Mouse (Mus musculus): Measurements from ENCODE around the gene Rnd2. TPM values are rescaled to one million over a fixed set of nuclear protein-coding genes. Genes with fewer than 3 reads are reported as not detected.
"Not testable (repeated sequence)": the region's sequence is repeated elsewhere in the genome, so short reads cannot be mapped to it uniquely, and the experiment has no call there.

Rnd2 gene
- polyA plus RNA-seq, 1 experiment from 2014 or later: 197 TPM

DNA sequence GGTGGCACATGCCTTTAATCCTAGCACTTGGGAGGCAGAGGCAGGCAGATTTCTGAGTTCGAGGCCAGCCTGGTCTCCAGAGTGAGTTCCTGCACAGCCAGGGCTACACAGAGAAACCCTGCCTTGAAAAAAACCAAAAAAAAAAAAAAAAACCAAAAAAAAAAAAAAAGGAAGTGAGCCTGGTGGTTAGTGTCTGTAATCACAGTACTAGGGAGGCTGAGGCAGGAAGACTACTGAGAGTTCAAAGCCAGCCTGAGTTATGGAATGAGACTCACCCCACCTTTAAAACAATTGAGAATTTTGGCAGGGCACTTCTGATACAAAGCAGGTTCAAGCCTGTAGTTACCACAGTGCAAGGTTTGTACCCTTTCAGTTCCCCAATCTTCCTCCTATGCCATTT is 8.9 kb downstream of the Rnd2 start:
- H3K27me3 ChIP-seq; H3K9ac ChIP-seq; H3K4me3 ChIP-seq; H3K4me2 ChIP-seq; ATAC-seq; H3K9me3 ChIP-seq (replicated peaks); H3K27ac ChIP-seq: not testable (repeated sequence)
- WGBS: 88% methylated on average over 1 of the region's 1 CpGs
- peaks cover 64% of the 10 kb centered on the region for H3K4me1 ChIP-seq
- H3K36me3 ChIP-seq (ENCODE audit: poor library complexity, severe bottlenecking): peaks cover 11% of the 10 kb centered on the region

- 65% methylated on average over 5 of the region's 5 CpGs for WGBS
- ATAC-seq: no peak
- H3K36me3 ChIP-seq (ENCODE audit: poor library complexity, severe bottlenecking): peaks cover 11% of the 10 kb centered on the region
- peaks cover 66% of the 10 kb centered on the region for H3K4me1 ChIP-seq
- no peaks in the 10 kb centered on the region for H3K9me3 ChIP-seq (replicated peaks)
- no peak overlapping the region for H3K4me3 ChIP-seq
- peak overlapping the region; percentile 10; the same call in 1 of the 2 replicates for H3K27ac ChIP-seq
- no peak overlapping the region for H3K4me2 ChIP-seq
- no peak overlapping the region for H3K9ac ChIP-seq
- H3K27me3 ChIP-seq: no peaks in the 10 kb centered on the region
These were observed 9.5 kb downstream of the Rnd2 start for GRCm38 (mm10) chr11:101474298-101474697.

DNA sequence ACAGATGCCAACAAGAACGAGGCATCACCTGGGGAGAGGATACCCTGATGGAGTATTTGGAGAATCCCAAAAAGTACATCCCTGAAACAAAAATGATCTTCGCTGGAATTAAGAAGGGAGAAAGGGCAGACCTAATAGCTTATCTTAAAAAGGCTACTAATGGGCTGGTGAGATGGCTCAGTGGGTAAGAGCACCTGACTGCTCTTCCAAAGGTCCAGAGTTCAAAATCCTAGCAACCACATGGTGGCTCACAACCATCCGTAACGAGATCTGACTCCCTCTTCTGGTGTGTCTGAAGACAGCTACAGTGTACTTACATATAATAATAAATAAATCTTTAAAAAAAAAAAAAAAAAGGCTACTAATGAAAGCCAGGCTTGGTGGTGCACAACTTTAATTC is 11.6 kb downstream of the Rnd2 start:
- not testable (repeated sequence) for H3K36me3 ChIP-seq (ENCODE audit: poor library complexity, severe bottlenecking); ATAC-seq; H3K4me2 ChIP-seq; H3K9me3 ChIP-seq (replicated peaks); H3K9ac ChIP-seq; H3K27me3 ChIP-seq; H3K27ac ChIP-seq; H3K4me3 ChIP-seq
- 79% methylated on average over 4 of the region's 4 CpGs for WGBS
- H3K4me1 ChIP-seq: peaks cover 57% of the 10 kb centered on the region

DNA sequence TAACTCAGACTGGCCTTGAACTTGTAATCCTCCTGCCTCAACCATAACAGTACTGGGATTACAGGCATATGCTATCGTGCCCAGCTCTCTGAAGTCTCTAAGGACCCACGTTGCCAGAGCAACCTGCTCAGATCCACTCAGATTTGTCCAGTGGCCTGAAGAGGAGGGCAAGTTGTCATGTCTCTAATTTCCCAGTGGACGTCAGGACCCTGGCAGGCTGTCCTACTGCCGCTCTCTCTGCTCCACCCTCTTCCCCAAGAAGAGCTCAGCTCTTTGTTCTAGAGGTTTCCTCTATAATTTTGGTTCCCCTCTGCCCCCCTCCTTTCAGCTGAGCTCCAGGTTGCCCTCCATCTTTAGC is 12.4 kb downstream of the Rnd2 start:
- WGBS: 6% methylated on average over 4 of the region's 4 CpGs
- H3K27me3 ChIP-seq: no peaks in the 10 kb centered on the region
- no peak overlapping the region for H3K4me3 ChIP-seq
- peaks cover 49% of the 10 kb centered on the region for H3K4me1 ChIP-seq
- peak overlapping the region; percentile 17; the same call in 1 of the 2 replicates for H3K4me2 ChIP-seq
- no peaks in the 10 kb centered on the region for H3K9me3 ChIP-seq (replicated peaks)
- no peak overlapping the region for H3K9ac ChIP-seq
- H3K36me3 ChIP-seq (ENCODE audit: poor library complexity, severe bottlenecking): no peaks in the 10 kb centered on the region
- peak; percentile 61 for ATAC-seq
- peak overlapping the region; percentile 92 for H3K27ac ChIP-seq

GRCm38 (mm10) chr11:101477552-101478211 is 12.9 kb downstream of the Rnd2 start:
- WGBS: 13% methylated on average over 10 of the region's 10 CpGs
- Histone ChIP-seq H3K9ac (no peak overlapping the region), H3K27ac (peak overlapping the region; percentile 92), H3K4me2 (peak overlapping the region; percentile 17), H3K4me1 (peaks cover 44% of the 10 kb centered on the region), H3K27me3 (no peaks in the 10 kb centered on the region), H3K4me3 (no peak overlapping the region), H3K9me3 (replicated peaks) (no peaks in the 10 kb centered on the region), H3K36me3 (ENCODE audit: poor library complexity, severe bottlenecking) (no peaks in the 10 kb centered on the region)
- ATAC-seq: peak; percentile 92

- Histone ChIP-seq H3K9me3 (replicated peaks) (no peaks in the 10 kb centered on the region), H3K27me3 (no peaks in the 10 kb centered on the region), H3K9ac (peak overlapping the region; percentile 57), H3K27ac (peak overlapping the region; percentile 92), H3K4me3 (peak overlapping the region; percentile 16; the same call in 1 of the 2 replicates), H3K36me3 (ENCODE audit: poor library complexity, severe bottlenecking) (no peaks in the 10 kb centered on the region), H3K4me1 (peaks cover 43% of the 10 kb centered on the region), H3K4me2 (peak overlapping the region; percentile 52)
- WGBS: 1% methylated on average over 18 of the region's 18 CpGs
- no peak for ATAC-seq
These were observed 14.4 kb downstream of the Rnd2 start for GRCm38 (mm10) chr11:101479171-101479635.

DNA sequence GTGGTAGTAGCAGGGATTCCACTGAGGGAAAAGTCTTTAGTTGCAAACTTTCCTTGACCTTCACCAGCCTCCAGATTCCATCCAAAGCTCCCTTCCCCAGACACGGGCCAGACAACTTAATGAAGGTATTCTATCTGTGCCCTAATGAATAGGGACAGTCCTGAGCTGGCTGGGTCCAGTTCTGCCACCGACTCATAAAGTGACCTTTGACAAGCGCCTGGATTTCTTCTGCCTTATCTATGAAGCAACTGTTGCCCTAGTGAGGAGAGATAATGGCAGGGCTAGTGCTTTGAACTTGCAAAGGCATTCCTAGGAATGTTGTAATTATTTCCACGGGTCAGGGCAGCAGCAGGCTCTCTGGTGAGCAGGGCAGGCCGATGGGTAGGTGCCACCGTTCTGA is 16.1 kb downstream of the Rnd2 start:
- Histone ChIP-seq H3K4me2 (no peak overlapping the region), H3K27me3 (no peaks in the 10 kb centered on the region), H3K36me3 (ENCODE audit: poor library complexity, severe bottlenecking) (no peaks in the 10 kb centered on the region), H3K27ac (no peak overlapping the region), H3K4me3 (no peak overlapping the region), H3K9me3 (replicated peaks) (no peaks in the 10 kb centered on the region), H3K9ac (no peak overlapping the region), H3K4me1 (peaks cover 44% of the 10 kb centered on the region)
- WGBS: 69% methylated on average over 6 of the region's 6 CpGs
- ATAC-seq: no peak

DNA sequence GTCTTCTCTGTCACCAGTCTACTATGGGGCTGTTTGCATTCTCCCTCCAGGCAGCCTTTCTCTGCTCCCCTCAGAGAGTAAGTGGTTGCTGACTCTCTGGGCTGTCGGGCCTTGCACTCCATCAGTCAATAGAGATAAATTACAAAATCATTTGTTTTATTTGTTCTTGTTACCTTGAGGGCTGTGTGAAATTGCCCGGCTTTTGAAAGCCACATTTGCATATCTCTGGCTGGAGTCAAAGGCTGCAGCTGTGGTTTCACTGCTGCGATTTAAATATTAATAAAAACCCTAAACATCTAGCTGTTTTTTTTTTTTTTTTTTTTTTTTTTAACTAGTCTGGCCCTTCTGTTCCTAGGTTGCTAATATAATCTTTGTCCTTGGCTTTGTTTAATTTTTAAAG is 19.0 kb downstream of the Rnd2 start:
- WGBS: 26% methylated on average over 3 of the region's 3 CpGs
- Histone ChIP-seq H3K4me2 (no peak overlapping the region), H3K4me1 (peaks cover 27% of the 10 kb centered on the region), H3K4me3 (no peak overlapping the region), H3K27me3 (no peaks in the 10 kb centered on the region), H3K27ac (peak overlapping the region; percentile 73; the same call in 1 of the 2 replicates), H3K36me3 (ENCODE audit: poor library complexity, severe bottlenecking) (peaks cover 9% of the 10 kb centered on the region; the same call in 1 of the 2 replicates), H3K9ac (no peak overlapping the region), H3K9me3 (replicated peaks) (no peaks in the 10 kb centered on the region)
- no peak; the same call in 1 of the 2 replicates for ATAC-seq

- Histone ChIP-seq H3K27ac (peak overlapping the region; percentile 73), H3K4me3 (no peak overlapping the region), H3K9me3 (replicated peaks) (no peaks in the 10 kb centered on the region), H3K4me2 (no peak overlapping the region), H3K36me3 (ENCODE audit: poor library complexity, severe bottlenecking) (peaks cover 14% of the 10 kb centered on the region), H3K27me3 (no peaks in the 10 kb centered on the region), H3K9ac (no peak overlapping the region), H3K4me1 (peaks cover 22% of the 10 kb centered on the region)
- ATAC-seq: no peak
- 78% methylated on average over 6 of the region's 6 CpGs for WGBS
These were observed 19.4 kb downstream of the Rnd2 start for GRCm38 (mm10) chr11:101484245-101484644.

GRCm38 (mm10) chr11:101484814-101485213 is 20.0 kb downstream of the Rnd2 start:
- no peak for ATAC-seq
- peaks cover 17% of the 10 kb centered on the region for H3K4me1 ChIP-seq
- H3K27me3 ChIP-seq: no peaks in the 10 kb centered on the region
- no peak overlapping the region for H3K4me3 ChIP-seq
- WGBS: 91% methylated on average over 7 of the region's 7 CpGs
- no peak overlapping the region for H3K27ac ChIP-seq
- H3K4me2 ChIP-seq: no peak overlapping the region
- no peaks in the 10 kb centered on the region for H3K9me3 ChIP-seq (replicated peaks)
- peaks cover 19% of the 10 kb centered on the region for H3K36me3 ChIP-seq (ENCODE audit: poor library complexity, severe bottlenecking)
- H3K9ac ChIP-seq: no peak overlapping the region

DNA sequence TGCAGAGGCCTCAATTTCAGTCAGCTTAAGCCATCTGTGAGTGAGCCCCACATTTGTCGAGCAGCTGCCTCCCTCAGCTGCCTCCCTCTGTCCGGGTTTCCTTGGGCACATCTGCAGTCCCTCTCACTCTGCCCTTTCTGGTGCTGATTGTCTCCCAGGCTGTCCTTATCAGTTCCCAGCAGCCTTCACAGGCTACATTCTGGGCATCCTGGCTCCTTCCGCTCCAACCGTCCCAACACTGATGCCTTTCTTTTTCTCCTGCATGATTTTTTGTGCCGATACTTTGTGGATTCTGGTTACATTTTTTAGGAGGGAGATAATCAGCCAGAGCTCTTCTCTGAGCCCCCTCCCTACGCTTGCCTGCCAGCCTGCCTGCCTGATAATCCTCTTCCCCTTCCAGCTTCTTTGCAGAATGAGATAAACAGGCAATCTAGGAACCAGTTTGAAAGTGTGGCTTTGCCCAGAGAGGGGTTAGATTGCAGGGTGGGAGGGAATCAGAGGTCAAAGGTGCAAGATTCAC is 20.8 kb downstream of the Rnd2 start:
- no peak overlapping the region for H3K4me3 ChIP-seq
- H3K4me1 ChIP-seq: peaks cover 14% of the 10 kb centered on the region
- WGBS: 47% methylated on average over 6 of the region's 6 CpGs
- peaks cover 22% of the 10 kb centered on the region for H3K36me3 ChIP-seq (ENCODE audit: poor library complexity, severe bottlenecking)
- H3K9me3 ChIP-seq (replicated peaks): no peaks in the 10 kb centered on the region
- peak; percentile 43; the same call in 1 of the 2 replicates for ATAC-seq
- peak overlapping the region; percentile 50 for H3K9ac ChIP-seq
- peak overlapping the region; percentile 81 for H3K27ac ChIP-seq
- H3K27me3 ChIP-seq: no peaks in the 10 kb centered on the region
- H3K4me2 ChIP-seq: no peak overlapping the region

DNA sequence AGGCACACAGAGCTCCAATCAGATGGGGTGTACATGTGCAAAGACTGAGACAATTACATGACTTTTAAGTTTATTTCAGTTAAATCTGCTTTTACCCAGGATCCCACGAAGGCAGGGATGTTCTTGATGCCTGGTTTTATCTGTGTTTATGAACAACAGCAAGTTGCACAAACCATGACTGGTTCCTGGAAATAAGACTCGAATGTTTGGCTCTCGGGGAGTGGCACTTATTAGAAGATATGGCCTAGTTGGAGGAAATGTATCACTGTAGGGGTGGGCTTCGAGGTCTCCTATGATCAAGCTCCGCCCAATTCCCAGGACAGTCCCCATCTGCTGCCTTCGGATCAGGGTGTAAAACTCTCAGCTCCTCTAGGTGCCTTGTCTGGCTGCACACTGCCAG is 21.3 kb downstream of the Rnd2 start:
- Histone ChIP-seq H3K9me3 (replicated peaks) (no peaks in the 10 kb centered on the region), H3K9ac (no peak overlapping the region), H3K27ac (peak overlapping the region; percentile 81; the same call in 1 of the 2 replicates), H3K4me1 (peaks cover 14% of the 10 kb centered on the region), H3K4me2 (no peak overlapping the region), H3K27me3 (no peaks in the 10 kb centered on the region), H3K36me3 (ENCODE audit: poor library complexity, severe bottlenecking) (peaks cover 22% of the 10 kb centered on the region), H3K4me3 (no peak overlapping the region)
- no peak for ATAC-seq
- whole genome bisulfite sequencing: 85% methylated on average over 6 of the region's 6 CpGs
